Mouse (Mus musculus) liver, postnatal 0 days (tissue): ENCODE data around the gene Gm20388.

Source experiments
- CTCF ChIP-seq: sonication (generic); IDR thresholded peaks from 2 replicates; pipeline ENCODE4 v1.5.1; 2016; ENCODE audit warnings: antibody characterized with exemption, low read depth
- EP300 ChIP-seq: IDR thresholded peaks from 2 replicates; pipeline ENCODE4 v1.6.1; 2016; ENCODE audit warnings: antibody characterized with exemption, low read depth, mild to moderate bottlenecking

DNA sequence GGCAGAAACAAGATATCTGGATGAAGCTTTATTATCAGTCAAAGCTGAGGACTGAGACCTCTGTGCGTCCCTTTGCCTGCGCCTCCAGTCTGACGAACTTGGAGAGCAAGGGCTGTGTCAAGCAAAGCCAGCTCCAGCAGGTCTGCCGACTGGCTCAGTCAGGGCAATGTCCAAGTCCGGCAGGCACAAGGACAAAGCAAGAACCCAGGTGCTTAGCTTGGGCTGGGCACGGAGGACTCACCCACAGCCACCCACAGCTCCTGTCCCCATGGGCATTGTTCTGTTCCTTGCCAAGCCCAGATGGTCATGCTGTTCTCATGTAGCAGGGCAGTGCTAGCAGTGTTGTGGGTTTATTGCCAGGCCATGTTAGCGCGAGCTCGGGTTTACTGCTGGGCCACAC, 3734.6 kb downstream of the Gm20388 start:
- TF ChIP-seq EP300 (no peak), CTCF (no peak)
